Comparison of ENCODE assay signal across 28 mouse cellular contexts in genomic region chr5:21687042-21687441, GRCm38 (mm10). TPM values are rescaled to one million over a fixed set of nuclear protein-coding genes. Genes with fewer than 3 reads are reported as not detected.
DNase-seq lines count a peak whose midpoint lies in the region; ATAC-seq and TF ChIP-seq lines count a peak whose summit lies in the region.
"Had no signal": no experiment of that assay in that cellular context is flagged by ENCODE, and none has a peak within 500 bp of the region (broad histone marks: within the 10 kb centered on the region; RNA-seq: fewer than 3 reads in every experiment).

No protein-coding gene starts in this region.

- peak; percentile 69 to 77 for TF ChIP-seq EP300 in MEL (IDR thresholded peaks at IDR 0.05; ENCODE audit: low read depth in 1 of 2, low read length in 2 of 2)

- H3K36me3 ChIP-seq in MEL (ENCODE audit: control insufficient read depth in 1 of 2, insufficient read depth in 2 of 2, low read length in 2 of 2): peaks cover 0 to 11% of the 10 kb centered on the region in 2 experiments; a peak in 2 of 4 replicates
- H3K36me3 ChIP-seq: embryonic facial prominence, embryonic 12.5 days; heart, embryonic 15.5 days; limb, embryonic 15.5 days had no signal

- no peaks in the 10 kb centered on the region for H3K79me2 ChIP-seq in MEL (ENCODE audit: control insufficient read depth, insufficient read depth, low read length, poor library complexity)

- no peak for TF ChIP-seq RAD21 in MEL (IDR thresholded peaks at IDR 0.05; ENCODE audit: low read depth, low read length)

- peak; percentile 86 for ATAC-seq in frontal cortex, adult (ENCODE audit: low TSS enrichment)
- ATAC-seq in granulocyte monocyte progenitor cell, adult 5-6 weeks (replicated peaks; ENCODE audit: poor library complexity, severe bottlenecking): peak; percentile 33; the same call in 1 of the 2 replicates
- ATAC-seq: CD4-positive, CD25-positive, alpha-beta regulatory T cell, adult 4 months; forebrain, embryonic 14.5 days; inflammation-experienced regulatory T-cells, adult 6 months had no signal

- H3K27ac ChIP-seq in MEL (ENCODE audit: control insufficient read depth, low read depth, low read length): no peak overlapping the region
- H3K27ac ChIP-seq: embryonic facial prominence, embryonic 12.5 days; heart, embryonic 15.5 days; limb, embryonic 15.5 days; macrophage had no signal

- TF ChIP-seq POLR2A in MEL (IDR thresholded peaks at IDR 0.05; ENCODE audit: control insufficient read depth in 1 of 2, insufficient read depth in 1 of 2, low read depth in 1 of 2, low read length in 2 of 2, poor library complexity in 1 of 2): no peak

- no peaks in the 10 kb centered on the region for H3K9me3 ChIP-seq in MEL (replicated peaks; ENCODE audit: insufficient read depth, low read length)
- H3K9me3 ChIP-seq: embryonic facial prominence, embryonic 12.5 days; G1E; heart, embryonic 15.5 days; limb, embryonic 15.5 days had no signal

- H3K4me3 ChIP-seq in MEL (ENCODE audit: control insufficient read depth in 1 of 2, insufficient read depth in 1 of 2, low read depth in 2 of 2, low read length in 2 of 2): peak overlapping the region; percentile 19 to 27
- H3K4me3 ChIP-seq: embryonic facial prominence, embryonic 12.5 days; erythroblast, embryonic 14.5 days; heart, embryonic 15.5 days; limb, embryonic 15.5 days; myocyte had no signal

- no peaks in the 10 kb centered on the region for H3K27me3 ChIP-seq in MEL (ENCODE audit: control insufficient read depth in 1 of 2, insufficient read depth in 2 of 2, low read length in 2 of 2)
- H3K27me3 ChIP-seq: embryonic facial prominence, embryonic 12.5 days; heart, embryonic 15.5 days; limb, embryonic 15.5 days had no signal

- peaks cover 4 to 7% of the 10 kb centered on the region in 2 experiments; a peak in 2 of 4 replicates for H3K4me1 ChIP-seq in MEL (ENCODE audit: control insufficient read depth in 1 of 2, insufficient read depth in 2 of 2, low read length in 2 of 2)
- H3K4me1 ChIP-seq: embryonic facial prominence, embryonic 12.5 days; heart, embryonic 15.5 days; limb, embryonic 15.5 days had no signal

- no peak for DNase-seq in frontal cortex, postnatal 10 days (ENCODE audit: low spot score in 2 of 2)
- peak; percentile 60 for DNase-seq in layer of hippocampus, adult 9-11 months
- DNase-seq in layer of hippocampus, postnatal 36 days: no peak
- DNase-seq in MEL (ENCODE audit: low read depth, low spot score): peak; percentile 81
- no peak for DNase-seq in cerebellum, adult 11 months
- DNase-seq in lung, postnatal 4 days: no peak
- DNase-seq: cerebellum, postnatal 10 days; kidney, adult 8-10 months; kidney, postnatal 14 days; lung, embryonic 14.5 days; midbrain, embryonic 14.5 days; right cerebral cortex, postnatal 14 days; thymus, adult 18-20 months; thymus, postnatal 4 days had no signal

- no peak for TF ChIP-seq CTCF in MEL (IDR thresholded peaks at IDR 0.05 in 2 of 3, conservative IDR thresholded peaks at IDR 0.05 in 1 of 3; ENCODE audit: control insufficient read depth in 1 of 3, insufficient read depth in 1 of 3, low read depth in 2 of 3, low read length in 3 of 3, poor library complexity in 1 of 3, severe bottlenecking in 1 of 3)

- H3K9ac ChIP-seq in MEL (ENCODE audit: control insufficient read depth, low read depth, low read length, poor library complexity, severe bottlenecking): peak overlapping the region; percentile 3
- H3K9ac ChIP-seq: embryonic facial prominence, embryonic 12.5 days; heart, embryonic 15.5 days; limb, embryonic 15.5 days; lung, embryonic 14.5 days had no signal

TF ChIP-seq in MEL, 35 proteins besides CTCF, POLR2A, EP300 and RAD21 (continues in another document):
- TF ChIP-seq CHD2 (IDR thresholded peaks at IDR 0.05; ENCODE audit: low read length) (no peak), SIN3A (IDR thresholded peaks at IDR 0.05; ENCODE audit: low read length) (no peak), MYB (IDR thresholded peaks at IDR 0.05; ENCODE audit: low read depth, low read length) (no peak), ETS1 (IDR thresholded peaks at IDR 0.05; ENCODE audit: low read depth, low read length) (no peak), MXI1 (IDR thresholded peaks at IDR 0.05; ENCODE audit: low read depth, low read length) (no peak; the same call in 1 of the 2 replicates), CHD1 (IDR thresholded peaks at IDR 0.05; ENCODE audit: low read depth, low read length) (no peak), TAL1 (IDR thresholded peaks at IDR 0.05; ENCODE audit: low read length) (0 out of 2 replicates have a peak, but pooled peaks have one; percentile 26), E2F4 (IDR thresholded peaks at IDR 0.05; ENCODE audit: borderline replicate concordance, low read depth, low read length) (no peak), ELF1 (IDR thresholded peaks at IDR 0.05; ENCODE audit: low read depth, low read length) (no peak), GABPA (IDR thresholded peaks at IDR 0.05; ENCODE audit: low read depth, low read length) (no peak), USF2 (IDR thresholded peaks at IDR 0.05; ENCODE audit: borderline replicate concordance in 1 of 2, insufficient read depth in 1 of 2, low read depth in 1 of 2, low read length in 2 of 2) (peak in 1 of 2 experiments; percentile 42; a peak in 1 of 4 replicates), MAZ (IDR thresholded peaks at IDR 0.05; ENCODE audit: low read depth, low read length) (no peak), MEF2A (IDR thresholded peaks at IDR 0.05; ENCODE audit: extremely low read depth, insufficient replicate concordance, low read depth, low read length, poor library complexity, severe bottlenecking) (no peak), SMC3 (IDR thresholded peaks at IDR 0.05; ENCODE audit: low read depth, low read length) (no peak), POLR2AphosphoS5 (IDR thresholded peaks at IDR 0.05; ENCODE audit: borderline replicate concordance, low read depth, low read length) (no peak), KAT2A (conservative IDR thresholded peaks at IDR 0.05; ENCODE audit: low read depth, low read length) (no peak), USF1 (IDR thresholded peaks at IDR 0.05; ENCODE audit: low read depth, low read length) (peak; percentile 72; the same call in 1 of the 2 replicates), NRF1 (IDR thresholded peaks at IDR 0.05; ENCODE audit: insufficient read depth, low read depth, low read length, poor library complexity, severe bottlenecking) (no peak), JUND (IDR thresholded peaks at IDR 0.05; ENCODE audit: low read depth, low read length) (no peak), GATA1 (IDR thresholded peaks at IDR 0.05; ENCODE audit: low read depth, low read length) (peak; percentile 85), MAX (IDR thresholded peaks at IDR 0.05; ENCODE audit: low read length) (no peak; the same call in 1 of the 2 replicates), TBP (IDR thresholded peaks at IDR 0.05; ENCODE audit: low read depth, low read length) (peak; percentile 19; the same call in 1 of the 2 replicates), MAFK (IDR thresholded peaks at IDR 0.05; ENCODE audit: borderline replicate concordance, low read depth, low read length) (no peak), ZNF384 (IDR thresholded peaks at IDR 0.05; ENCODE audit: low read depth, low read length) (peak; percentile 60), MYC (IDR thresholded peaks at IDR 0.05; ENCODE audit: low read depth, low read length) (peak; percentile 55; the same call in 1 of the 2 replicates), ZMIZ1 (IDR thresholded peaks at IDR 0.05; ENCODE audit: low read depth, low read length) (no peak), BHLHE40 (IDR thresholded peaks at IDR 0.05; ENCODE audit: borderline replicate concordance, low read depth, low read length) (peak; percentile 29; the same call in 1 of the 2 replicates), HCFC1 (IDR thresholded peaks at IDR 0.05; ENCODE audit: low read depth, low read length) (no peak), POLR2AphosphoS2 (IDR thresholded peaks at IDR 0.05; ENCODE audit: low read length) (no peak), UBTF (IDR thresholded peaks at IDR 0.05; ENCODE audit: borderline replicate concordance, insufficient read depth, low read depth, low read length) (no peak), NELFE (IDR thresholded peaks at IDR 0.05; ENCODE audit: low read depth, low read length) (no peak), RCOR1 (IDR thresholded peaks at IDR 0.05; ENCODE audit: low read depth, low read length) (peak; percentile 85)

RNA-seq across cellular contexts. Expression of gene Napepld, which starts 14.2 kb away (rescaled TPM):
- total RNA-seq in layer of hippocampus, postnatal 36 days (2021): 10 to 100 TPM; 28.7 to 36.1 TPM
- 1.5 and 1.9 TPM in 2 replicates for total RNA-seq in MEL (2012; rRNA removed)
- 1 to 10 TPM in 1 of 2 experiments, not detected in 1; 3.0 TPM for polyA plus RNA-seq in MEL (2012; ENCODE audit: insufficient read depth in 1 of 2, insufficient read length in 2 of 2, low read depth in 1 of 2, low replicate concordance in 2 of 2, missing spikeins in 1 of 2)
- total RNA-seq in granulocyte monocyte progenitor cell, adult 5-6 weeks (2014; fragmentation: Nextera tagmentation): 5.7 and 7.2 TPM in 2 replicates
- total RNA-seq in granulocyte monocyte progenitor cell, adult 5-6 weeks (2017): 2.8 and 4.1 TPM in 2 replicates

RNA-seq across cellular contexts. Expression of gene Armc10, which starts 41.4 kb away (rescaled TPM):
- total RNA-seq in layer of hippocampus, postnatal 36 days (2021): 10 to 100 TPM; 20.8 to 24.0 TPM
- 57.5 and 60.4 TPM in 2 replicates for total RNA-seq in MEL (2012; rRNA removed)
- 100 to 1,000 TPM in 1 of 2 experiments, 10 to 100 TPM in 1; 52.2 to 152 TPM for polyA plus RNA-seq in MEL (2012; ENCODE audit: insufficient read depth in 1 of 2, insufficient read length in 2 of 2, low read depth in 1 of 2, low replicate concordance in 2 of 2, missing spikeins in 1 of 2)
- 34.9 and 40.4 TPM in 2 replicates for total RNA-seq in granulocyte monocyte progenitor cell, adult 5-6 weeks (2014; fragmentation: Nextera tagmentation)
- 49.4 and 51.5 TPM in 2 replicates for total RNA-seq in granulocyte monocyte progenitor cell, adult 5-6 weeks (2017)

RNA-seq across cellular contexts. Expression of gene Fbxl13, which starts 41.6 kb away (rescaled TPM):
- total RNA-seq in layer of hippocampus, postnatal 36 days (2021): under 1 TPM in 1 of 2 experiments, not detected in 1; 0.28 TPM
- 0.13 and 0.23 TPM in 2 replicates for total RNA-seq in MEL (2012; rRNA removed)
- polyA plus RNA-seq in MEL (2012; ENCODE audit: insufficient read depth in 1 of 2, insufficient read length in 2 of 2, low read depth in 1 of 2, low replicate concordance in 2 of 2, missing spikeins in 1 of 2): under 1 TPM in 1 of 2 experiments, not detected in 1; 0.13 TPM
- total RNA-seq in granulocyte monocyte progenitor cell, adult 5-6 weeks (2014; fragmentation: Nextera tagmentation): not detected in 2 replicates
- total RNA-seq in granulocyte monocyte progenitor cell, adult 5-6 weeks (2017): 0.43 TPM in 1 of 2 replicates, not detected in the other
- total RNA-seq: gastrocnemius, adult 18-20 months; hematopoietic stem cell, adult 5-6 weeks had no signal
- polyA plus RNA-seq: CD4-positive, CD25-positive, alpha-beta regulatory T cell, adult 4 months; erythroblast, embryonic 14.5 days; G1E; limb, embryonic 15.5 days; macrophage had no signal

RNA-seq across cellular contexts. Expression of gene Pmpcb, which starts 49.9 kb away (rescaled TPM):
- total RNA-seq in layer of hippocampus, postnatal 36 days (2021): 10 to 100 TPM; 72.3 to 78.0 TPM
- total RNA-seq in MEL (2012; rRNA removed): 162 and 169 TPM in 2 replicates
- polyA plus RNA-seq in MEL (2012; ENCODE audit: insufficient read depth in 1 of 2, insufficient read length in 2 of 2, low read depth in 1 of 2, low replicate concordance in 2 of 2, missing spikeins in 1 of 2): 100 to 1,000 TPM; 172 to 265 TPM
- 45.9 and 67.3 TPM in 2 replicates for total RNA-seq in granulocyte monocyte progenitor cell, adult 5-6 weeks (2014; fragmentation: Nextera tagmentation)
- 97.9 and 124 TPM in 2 replicates for total RNA-seq in granulocyte monocyte progenitor cell, adult 5-6 weeks (2017)

Comparison
In these comparisons a context has a peak if more than half of its experiments do, and no peak if none do; other contexts are left out.
1. DNase-seq: peak in layer of hippocampus, adult 9-11 months (single experiment) and MEL (single experiment); none in frontal cortex, postnatal 10 days (0 of 2), layer of hippocampus, postnatal 36 days (0 of 2), cerebellum, adult 11 months (single experiment) and lung, postnatal 4 days (0 of 2).